Mouse (Mus musculus) forebrain, postnatal 0 days (tissue): ENCODE results near the gene Cox16. TPM values are rescaled to one million over a fixed set of nuclear protein-coding genes. Genes with fewer than 3 reads are reported as not detected.

ENCODE experiments used
- ATAC-seq: fragments of 200-750 bp; cut with Nextera tagmentation; 2 replicates; pipeline ENCODE4 v1.8.0; 2017; ENCODE audit warnings: mild to moderate bottlenecking, moderate library complexity
- DNase-seq: peaks from one replicate; pipeline ENCODE4 v3.0.0-alpha.2; 2015
- H3K27ac ChIP-seq: fragments of 300-500 bp; sonication (generic); 2 replicates; pipeline ENCODE4 v1.5.1; 2014; ENCODE audit warnings: low read depth, mild to moderate bottlenecking, antibody characterized with exemption, low read length, moderate library complexity, mixed read lengths
- H3K27me3 ChIP-seq: fragments of 300-500 bp; sonication (generic); 2 replicates; pipeline ENCODE4 v1.6.1; 2014; ENCODE audit warnings: mild to moderate bottlenecking, low read length, mixed read lengths; ENCODE audit not compliant: insufficient read depth
- H3K36me3 ChIP-seq: fragments of 300-500 bp; sonication (generic); 2 replicates; pipeline ENCODE4 v1.6.1; 2014; ENCODE audit warnings: mild to moderate bottlenecking, moderate library complexity; ENCODE audit not compliant: insufficient read depth
- H3K4me1 ChIP-seq: fragments of 300-500 bp; sonication (generic); 2 replicates; pipeline ENCODE4 v1.6.1; 2014; ENCODE audit warnings: antibody characterized with exemption; ENCODE audit not compliant: insufficient read depth
- H3K4me2 ChIP-seq: fragments of 300-500 bp; sonication (generic); 2 replicates; pipeline ENCODE4 v1.6.1; 2014; ENCODE audit warnings: low read depth, mild to moderate bottlenecking, moderate library complexity
- H3K4me3 ChIP-seq: fragments of 300-500 bp; sonication (generic); 2 replicates; pipeline ENCODE4 v1.5.1; 2014; ENCODE audit warnings: low read depth, low read length, mixed read lengths
- H3K9ac ChIP-seq: fragments of 300-500 bp; sonication (generic); 2 replicates; pipeline ENCODE4 v1.6.1; 2014; ENCODE audit warnings: mild to moderate bottlenecking
- H3K9me3 ChIP-seq: fragments of 300-500 bp; sonication (generic); 2 replicates; pipeline ENCODE4 v1.6.1; 2016; ENCODE audit warnings: low read length
- CTCF ChIP-seq: sonication (generic); IDR thresholded peaks from 2 replicates; pipeline ENCODE4 v1.5.1; 2016; ENCODE audit warnings: antibody characterized with exemption, control low read depth, low read depth
- WGBS: fragments of 180-500 bp; shearing (Covaris S2); extraction: QIAGEN DNeasy Blood & Tissue Kit; methylation state at CpG from one replicate; pipeline ENCODE4 v1.1.7; 2014; 5-methylcytosine and 5-hydroxymethylcytosine counted together
- polyA plus RNA-seq: library from polyadenylated mRNA; unstranded; fragments of >200 nt; fragmentation: Nextera tagmentation; extraction: Ambion mirVana; gene quantifications from 2 replicates; pipeline ENCODE4 v1.2.1, GENCODE M21; 2015
- total RNA-seq: library from RNA; depleted of rRNA; stranded (reverse); fragments of >200 nt; gene quantifications from 2 replicates; pipeline ENCODE4 v1.2.3, GENCODE M21; 2014; rRNA removed

The Cox16 gene
- total and polyA plus RNA-seq, 2 experiments from 2014 or later = 61.3 to 126 TPM

DNA sequence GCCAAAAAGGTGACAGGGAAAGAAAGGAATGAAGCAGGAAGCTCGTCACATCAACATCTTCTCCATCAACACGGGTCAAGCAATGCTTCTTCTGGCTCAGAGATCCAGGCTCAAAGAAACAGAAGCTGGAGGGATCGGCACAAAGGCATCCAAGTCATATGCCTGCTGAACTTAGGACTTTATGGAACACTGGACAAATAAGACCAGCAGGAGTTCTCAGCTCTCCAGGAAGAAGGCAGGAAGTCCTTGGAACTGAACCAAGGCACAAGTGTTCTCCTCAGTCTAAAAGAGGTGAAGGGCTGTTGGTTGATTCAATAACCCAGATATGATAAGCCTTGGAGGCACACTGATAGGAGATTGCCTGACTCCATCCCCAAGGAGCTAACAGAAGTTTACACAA, 159.9 kb downstream of the Cox16 start:
- DNase-seq = no peak
- no peaks in the 10 kb centered on the region for H3K27me3 ChIP-seq
- no peak overlapping the region for H3K27ac ChIP-seq
- no peak overlapping the region for H3K9ac ChIP-seq
- no peaks in the 10 kb centered on the region for H3K36me3 ChIP-seq
- no peak for ATAC-seq
- TF ChIP-seq CTCF = no peak
- no peak overlapping the region for H3K4me3 ChIP-seq
- no peak overlapping the region for H3K4me2 ChIP-seq
- H3K9me3 ChIP-seq = no peaks in the 10 kb centered on the region
- H3K4me1 ChIP-seq = no peaks in the 10 kb centered on the region
- WGBS = 72% methylated on average over 3 of the region's 3 CpGs

DNA sequence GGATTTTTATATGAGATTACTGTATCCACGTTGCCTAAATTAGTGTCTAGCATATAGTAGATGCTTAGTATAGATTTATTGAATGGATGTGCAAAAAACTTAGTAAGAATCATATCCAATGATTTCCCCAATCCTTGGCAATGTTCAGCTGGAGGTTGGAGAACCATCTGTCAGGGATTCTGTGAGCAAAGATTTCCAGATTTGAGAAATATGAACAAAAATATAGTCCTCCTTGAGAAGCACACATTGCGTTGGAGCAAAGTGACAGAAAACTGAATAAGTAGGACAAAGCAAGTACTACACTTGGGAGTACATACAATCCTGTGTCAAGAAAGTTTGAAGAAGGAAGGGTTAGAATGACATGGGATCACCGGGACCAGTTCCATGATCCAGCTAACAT, 160.8 kb downstream of the Cox16 start:
- 79% methylated on average over 3 of the region's 3 CpGs for WGBS
- Histone ChIP-seq H3K9me3 (no peaks in the 10 kb centered on the region), H3K27ac (no peak overlapping the region), H3K4me2 (no peak overlapping the region), H3K4me1 (no peaks in the 10 kb centered on the region), H3K36me3 (no peaks in the 10 kb centered on the region), H3K27me3 (no peaks in the 10 kb centered on the region), H3K4me3 (no peak overlapping the region), H3K9ac (no peak overlapping the region)
- ATAC-seq (no peak; the same call in 1 of the 2 replicates), DNase-seq (peak; percentile 50)
- no peak for TF ChIP-seq CTCF

DNA sequence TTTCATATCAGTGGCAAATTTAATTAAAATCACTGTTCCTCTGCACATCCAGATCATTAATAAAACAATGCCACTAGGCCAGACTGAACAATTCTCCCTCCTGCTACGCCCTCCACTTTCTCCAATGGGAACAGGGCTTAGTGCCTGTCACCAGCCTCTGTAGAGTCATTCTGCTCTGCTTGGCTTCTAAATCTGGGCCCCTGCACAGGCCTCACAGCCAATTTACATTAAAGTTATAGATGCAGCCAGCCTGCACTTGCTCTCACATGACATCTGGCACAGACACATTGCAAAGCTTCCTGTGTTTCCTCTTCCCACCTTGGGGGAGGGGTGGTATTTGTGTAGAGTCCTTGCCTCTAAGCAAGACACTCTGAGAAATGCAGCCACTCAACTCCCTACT, 163.9 kb downstream of the Cox16 start:
- Histone ChIP-seq H3K9ac (no peak overlapping the region), H3K36me3 (no peaks in the 10 kb centered on the region), H3K9me3 (no peaks in the 10 kb centered on the region), H3K4me2 (no peak overlapping the region), H3K4me1 (no peaks in the 10 kb centered on the region), H3K4me3 (no peak overlapping the region), H3K27me3 (no peaks in the 10 kb centered on the region), H3K27ac (no peak overlapping the region)
- WGBS = 59% methylated on average over 1 of the region's 1 CpGs
- no peak for TF ChIP-seq CTCF
- peak; percentile 4 for DNase-seq
- ATAC-seq = peak; percentile 36; the same call in 1 of the 2 replicates

DNA sequence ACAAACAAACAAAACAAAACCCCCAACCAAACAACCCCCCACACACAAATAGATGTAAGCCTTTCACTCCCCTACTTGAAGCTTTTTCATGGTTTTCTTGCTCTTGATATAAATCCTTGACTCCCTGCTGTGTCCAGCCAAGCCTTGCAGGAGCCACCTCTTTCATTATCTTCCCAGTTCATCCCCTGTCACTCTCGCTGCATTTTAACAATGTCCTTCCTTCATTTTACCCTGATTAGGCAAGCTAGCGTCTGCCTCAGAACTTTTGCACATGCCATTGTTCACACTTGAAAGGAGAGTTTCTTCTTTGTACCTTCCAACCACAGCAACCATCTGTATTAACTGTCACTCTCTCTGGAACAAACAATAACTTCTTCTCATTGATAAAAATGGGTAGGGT, 167.1 kb downstream of the Cox16 start:
- Histone ChIP-seq H3K9me3 (no peaks in the 10 kb centered on the region), H3K4me2 (no peak overlapping the region), H3K27me3 (no peaks in the 10 kb centered on the region), H3K36me3 (peaks cover 6% of the 10 kb centered on the region; the same call in 1 of the 2 replicates), H3K9ac (no peak overlapping the region), H3K4me1 (no peaks in the 10 kb centered on the region), H3K4me3 (no peak overlapping the region), H3K27ac (no peak overlapping the region)
- WGBS = 3% methylated on average over 2 of the region's 2 CpGs
- DNase-seq (no peak), ATAC-seq (no peak)
- TF ChIP-seq CTCF = no peak

DNA sequence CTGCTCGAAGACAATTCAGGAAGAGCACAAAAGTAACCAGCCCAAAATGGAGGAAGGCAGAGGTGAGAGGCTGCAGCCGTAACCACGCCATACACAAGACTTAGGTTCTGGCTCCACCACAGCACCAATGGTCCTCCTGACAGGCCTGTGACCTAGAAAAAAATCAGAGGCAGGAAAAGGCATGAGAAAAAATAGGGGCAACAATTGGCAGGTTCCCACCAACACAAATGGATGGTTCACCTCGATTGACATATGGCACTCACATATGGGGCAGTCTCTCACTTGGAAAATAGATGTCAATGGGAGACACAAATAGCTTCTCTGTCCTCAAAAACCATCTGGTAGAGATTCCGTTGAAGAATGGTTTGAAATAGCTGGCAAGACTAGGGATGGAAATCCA, 169.0 kb downstream of the Cox16 start:
- DNase-seq (peak; percentile 14), ATAC-seq (no peak)
- Histone ChIP-seq H3K9me3 (no peaks in the 10 kb centered on the region), H3K27ac (no peak overlapping the region), H3K9ac (no peak overlapping the region), H3K27me3 (no peaks in the 10 kb centered on the region), H3K4me2 (no peak overlapping the region), H3K4me1 (no peaks in the 10 kb centered on the region), H3K36me3 (peaks cover 6% of the 10 kb centered on the region; the same call in 1 of the 2 replicates), H3K4me3 (no peak overlapping the region)
- 80% methylated on average over 5 of the region's 5 CpGs for WGBS
- no peak for TF ChIP-seq CTCF

Other genes starting within 250 kb of the Cox16 start
- 27.9 and 38.7 TPM in 2 replicates for gene Slc8a3, start 151.9 kb downstream of the Cox16 start, total RNA-seq
- gene Slc8a3, start 151.9 kb downstream of the Cox16 start, polyA plus RNA-seq = 5.7 and 10.5 TPM in 2 replicates
- 0.69 and 1.9 TPM in 2 replicates for gene Gm4787, start 105.7 kb downstream of the Cox16 start, total RNA-seq
- gene Gm4787, start 105.7 kb downstream of the Cox16 start, polyA plus RNA-seq = 0.06 TPM in 1 of 2 replicates, not detected in the other
- 1.2 and 1.5 TPM in 2 replicates for gene Adam4, start 63.2 kb downstream of the Cox16 start, total RNA-seq
- 0.10 and 0.13 TPM in 2 replicates for gene Adam4, start 63.2 kb downstream of the Cox16 start, polyA plus RNA-seq
- gene Gm20498, start 47.8 kb upstream of the Cox16 start, total RNA-seq = 30.2 and 34.7 TPM in 2 replicates
- 39.2 and 39.7 TPM in 2 replicates for gene Gm20498, start 47.8 kb upstream of the Cox16 start, polyA plus RNA-seq
- gene Synj2bp, start 47.8 kb upstream of the Cox16 start, total RNA-seq = 20.4 and 22.5 TPM in 2 replicates
- gene Synj2bp, start 47.8 kb upstream of the Cox16 start, polyA plus RNA-seq = 8.5 and 16.3 TPM in 2 replicates
- gene Adam21, start 83.3 kb upstream of the Cox16 start, total RNA-seq = 1.2 and 1.4 TPM in 2 replicates
- gene Adam21, start 83.3 kb upstream of the Cox16 start, polyA plus RNA-seq = 0.31 and 0.38 TPM in 2 replicates
- gene Med6, start 109.9 kb upstream of the Cox16 start, total RNA-seq = 33.9 and 43.2 TPM in 2 replicates
- gene Med6, start 109.9 kb upstream of the Cox16 start, polyA plus RNA-seq = 34.6 and 39.3 TPM in 2 replicates
- gene Ttc9, start 146.1 kb upstream of the Cox16 start, total RNA-seq = 54.6 and 64.0 TPM in 2 replicates
- gene Ttc9, start 146.1 kb upstream of the Cox16 start, polyA plus RNA-seq = 18.7 and 19.5 TPM in 2 replicates